Mouse (Mus musculus) limb, embryonic 13.5 days (tissue): ENCODE data around the gene Mapk1. TPM values are rescaled to one million over a fixed set of nuclear protein-coding genes. Genes with fewer than 3 reads are reported as not detected.
"Not testable (repeated sequence)": the region's sequence is repeated elsewhere in the genome, so short reads cannot be mapped to it uniquely, and the experiment has no call there.

Experiments used
- ATAC-seq: fragments of 200-750 bp; cut with Nextera tagmentation; 2 replicates; pipeline ENCODE4 v1.8.0; 2017; ENCODE audit warnings: low read depth, moderate number of reproducible peaks, moderate TSS enrichment; ENCODE audit not compliant: low FRiP score
- H3K27ac ChIP-seq: fragments of 300-500 bp; sonication (generic); 2 replicates; pipeline ENCODE4 v1.5.1; 2015; ENCODE audit warnings: inconsistent platforms, mild to moderate bottlenecking, moderate library complexity
- H3K27me3 ChIP-seq: fragments of 300-500 bp; sonication (generic); 2 replicates; pipeline ENCODE4 v1.6.1; 2015; ENCODE audit warnings: mild to moderate bottlenecking, inconsistent platforms
- H3K36me3 ChIP-seq: fragments of 300-500 bp; sonication (generic); 2 replicates; pipeline ENCODE4 v1.6.1; 2015; ENCODE audit warnings: inconsistent platforms, mild to moderate bottlenecking, moderate library complexity
- H3K4me1 ChIP-seq: fragments of 300-500 bp; sonication (generic); 2 replicates; pipeline ENCODE4 v1.6.1; 2015; ENCODE audit warnings: inconsistent platforms
- H3K4me2 ChIP-seq: fragments of 300-500 bp; sonication (generic); replicated peaks from 2 replicates; pipeline ENCODE4 v1.6.1; 2015; ENCODE audit warnings: inconsistent platforms, mild to moderate bottlenecking, moderate library complexity
- H3K4me3 ChIP-seq: fragments of 300-500 bp; sonication (generic); 2 replicates; pipeline ENCODE4 v1.5.1; 2015; ENCODE audit warnings: moderate library complexity, mild to moderate bottlenecking, inconsistent platforms
- H3K9ac ChIP-seq: fragments of 300-500 bp; sonication (generic); 2 replicates; pipeline ENCODE4 v1.6.1; 2015; ENCODE audit warnings: mild to moderate bottlenecking, inconsistent platforms
- H3K9me3 ChIP-seq: fragments of 300-500 bp; sonication (generic); 2 replicates; pipeline ENCODE4 v1.6.1; 2016; ENCODE audit warnings: inconsistent platforms
- WGBS: fragments of 180-500 bp; shearing (Covaris S2); methylation state at CpG from one replicate; pipeline ENCODE4 v1.1.7; 2015; 5-methylcytosine and 5-hydroxymethylcytosine counted together
- polyA plus RNA-seq: library from polyadenylated mRNA; unstranded; fragments of >200 nt; fragmentation: Nextera tagmentation; extraction: Ambion mirVana; gene quantifications from 2 replicates; pipeline ENCODE4 v1.2.1, GENCODE M21; 2015

Gene Mapk1
- polyA plus RNA-seq, 1 experiment from 2014 or later = 155 TPM

- WGBS = 78% methylated on average over 2 of the region's 2 CpGs
These were observed 4.1 kb downstream of the Mapk1 start for GRCm38 (mm10) chr16:16987248-16987647.

DNA sequence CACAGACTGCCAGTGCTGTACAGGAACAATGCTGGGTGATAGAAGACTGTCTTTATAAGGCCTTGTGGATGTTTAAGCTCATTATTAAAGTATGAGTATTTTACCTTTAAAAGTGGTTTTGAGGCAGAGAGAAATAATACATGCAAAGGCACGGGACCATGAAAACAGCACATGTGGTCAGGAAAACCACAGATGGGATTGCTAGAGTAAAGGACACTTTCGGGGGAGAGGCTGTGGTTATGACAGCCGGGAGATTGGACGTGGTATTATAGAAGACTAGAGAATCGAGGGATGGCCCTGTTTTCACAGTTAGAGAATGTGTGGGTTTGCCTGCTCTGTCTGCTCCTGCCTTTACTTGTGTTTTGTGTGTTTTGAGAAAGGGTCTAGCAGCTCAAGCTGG, 5.7 kb downstream of the Mapk1 start:
- H3K4me3 ChIP-seq = no peak overlapping the region
- no peak for ATAC-seq
- H3K4me1 ChIP-seq = peaks cover 38% of the 10 kb centered on the region
- no peak overlapping the region for H3K4me2 ChIP-seq
- peaks cover 26% of the 10 kb centered on the region for H3K36me3 ChIP-seq
- no peaks in the 10 kb centered on the region for H3K27me3 ChIP-seq
- no peak overlapping the region for H3K9ac ChIP-seq
- 88% methylated on average over 5 of the region's 5 CpGs for WGBS
- no peaks in the 10 kb centered on the region; the same call in 1 of the 2 replicates for H3K9me3 ChIP-seq
- H3K27ac ChIP-seq = no peak overlapping the region

More at GRCm38 (mm10) chr16:16987248-16987647, 4.1 kb downstream of the Mapk1 start:
- no peaks in the 10 kb centered on the region for H3K27me3 ChIP-seq
- H3K4me1 ChIP-seq = peaks cover 33% of the 10 kb centered on the region
- peaks cover 26% of the 10 kb centered on the region for H3K36me3 ChIP-seq
- H3K9me3 ChIP-seq = no peaks in the 10 kb centered on the region; the same call in 1 of the 2 replicates
- no peak overlapping the region for H3K9ac ChIP-seq
- H3K27ac ChIP-seq = no peak overlapping the region
- H3K4me2 ChIP-seq = no peak overlapping the region
- H3K4me3 ChIP-seq = no peak overlapping the region
- no peak for ATAC-seq

GRCm38 (mm10) chr16:16990021-16990420, 6.8 kb downstream of the Mapk1 start:
- no peak overlapping the region for H3K4me3 ChIP-seq
- WGBS = 79% methylated on average over 4 of the region's 4 CpGs
- peaks cover 26% of the 10 kb centered on the region for H3K36me3 ChIP-seq
- no peaks in the 10 kb centered on the region; the same call in 1 of the 2 replicates for H3K9me3 ChIP-seq
- H3K27me3 ChIP-seq = no peaks in the 10 kb centered on the region
- no peak for ATAC-seq
- H3K9ac ChIP-seq = no peak overlapping the region
- no peak overlapping the region for H3K4me2 ChIP-seq
- H3K27ac ChIP-seq = no peak overlapping the region
- H3K4me1 ChIP-seq = peaks cover 36% of the 10 kb centered on the region

DNA sequence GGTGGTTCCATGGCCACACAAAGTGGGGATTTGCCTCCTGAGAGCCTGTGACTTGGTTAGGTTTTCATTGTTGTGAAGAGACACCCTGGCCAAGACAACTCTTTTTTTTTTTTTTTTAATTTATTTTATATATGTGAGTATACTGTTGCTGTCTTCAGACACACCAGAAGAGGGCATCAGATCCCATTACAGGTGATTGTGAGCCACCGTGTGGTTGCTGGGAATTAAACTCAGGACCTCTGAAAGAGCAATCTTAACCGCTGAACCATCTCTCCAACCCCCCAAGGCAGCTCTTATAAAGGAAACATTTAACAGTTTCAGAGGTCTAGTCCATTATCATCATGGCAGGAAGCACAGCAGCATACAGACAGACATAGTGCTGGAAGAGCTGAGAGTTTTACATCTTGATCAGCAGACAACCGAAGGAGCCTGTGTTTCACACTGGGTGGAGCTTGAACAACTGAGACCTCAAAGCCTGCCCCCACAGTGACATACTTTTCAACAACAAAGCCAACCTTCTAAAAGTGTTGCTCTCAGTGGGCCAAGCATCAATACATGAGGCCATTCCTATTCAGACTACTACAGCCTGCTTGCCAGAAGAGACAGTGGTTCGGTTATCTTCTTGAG, 11.4 kb downstream of the Mapk1 start:
- no peak overlapping the region for H3K9ac ChIP-seq
- WGBS = 88% methylated on average over 4 of the region's 4 CpGs
- H3K27ac ChIP-seq = no peak overlapping the region
- no peak overlapping the region for H3K4me2 ChIP-seq
- no peak for ATAC-seq
- H3K4me1 ChIP-seq = peaks cover 21% of the 10 kb centered on the region
- H3K36me3 ChIP-seq = no peaks in the 10 kb centered on the region
- H3K27me3 ChIP-seq = no peaks in the 10 kb centered on the region
- H3K4me3 ChIP-seq = no peak overlapping the region
- H3K9me3 ChIP-seq = no peaks in the 10 kb centered on the region

DNA sequence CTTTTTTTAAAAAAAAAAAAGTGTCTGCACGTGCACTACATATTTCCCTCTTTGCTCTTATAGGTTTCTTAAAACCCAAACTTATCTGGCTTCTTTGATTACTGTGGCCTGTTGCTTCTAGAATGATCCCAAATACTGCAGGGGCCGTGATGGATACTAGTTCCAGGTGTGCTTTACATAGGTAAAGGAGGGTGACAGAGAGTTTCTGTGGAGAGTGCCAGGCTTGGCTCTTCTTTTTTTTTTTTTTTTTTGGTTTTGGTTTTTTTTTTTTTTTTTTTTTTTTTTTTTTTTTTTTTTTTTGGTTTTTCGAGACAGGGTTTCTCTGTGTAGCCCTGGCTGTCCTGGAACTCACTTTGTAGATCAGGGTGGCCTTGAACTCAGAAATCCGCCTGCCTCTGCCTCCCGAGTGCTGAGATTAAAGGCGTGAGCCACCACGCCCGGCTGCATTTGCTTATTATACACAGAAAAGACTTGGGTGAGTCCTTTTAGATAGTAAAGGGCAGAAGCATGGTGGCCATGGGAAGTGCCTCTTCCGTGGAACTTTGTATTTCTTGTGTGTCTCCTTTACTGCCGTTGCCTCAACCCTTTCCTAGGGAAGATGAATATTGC, 13.0 kb downstream of the Mapk1 start:
- H3K27ac ChIP-seq, H3K4me2 ChIP-seq, H3K4me3 ChIP-seq, H3K36me3 ChIP-seq, H3K27me3 ChIP-seq, H3K9ac ChIP-seq, ATAC-seq, H3K9me3 ChIP-seq: not testable (repeated sequence)
- 92% methylated on average over 10 of the region's 10 CpGs for WGBS
- peaks cover 18% of the 10 kb centered on the region for H3K4me1 ChIP-seq

DNA sequence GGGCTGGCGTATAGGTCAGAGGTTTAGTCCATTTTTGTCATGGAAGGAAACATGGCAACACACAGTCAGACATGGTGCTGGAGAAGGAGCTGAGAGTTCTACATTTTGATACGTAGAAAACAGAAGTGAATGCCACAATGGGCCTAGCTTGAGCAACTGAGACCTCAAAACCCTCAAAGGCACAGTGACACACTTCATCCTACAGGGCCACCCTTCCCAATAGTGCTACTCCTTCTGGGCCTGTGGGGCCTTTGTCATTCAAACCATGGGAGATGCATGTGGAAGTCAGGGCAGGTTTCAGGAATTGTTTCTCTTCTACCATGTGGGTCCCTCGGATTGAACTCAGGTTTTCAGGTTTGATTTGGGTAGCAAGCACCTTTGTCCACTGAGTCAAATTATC, 17.9 kb downstream of the Mapk1 start:
- 88% methylated on average over 3 of the region's 3 CpGs for WGBS
- Histone ChIP-seq H3K9me3 (no peaks in the 10 kb centered on the region), H3K4me2 (no peak overlapping the region), H3K27ac (no peak overlapping the region), H3K27me3 (no peaks in the 10 kb centered on the region), H3K4me1 (peaks cover 11% of the 10 kb centered on the region; the same call in 1 of the 2 replicates), H3K4me3 (no peak overlapping the region), H3K36me3 (no peaks in the 10 kb centered on the region; the same call in 1 of the 2 replicates), H3K9ac (no peak overlapping the region)
- ATAC-seq = no peak

- 0 out of 2 replicates have a peak, but pooled peaks cover 8% of the 10 kb centered on the region for H3K36me3 ChIP-seq
- H3K4me2 ChIP-seq = no peak overlapping the region
- H3K4me3 ChIP-seq = no peak overlapping the region
- ATAC-seq = no peak
- no peaks in the 10 kb centered on the region for H3K27me3 ChIP-seq
- no peak overlapping the region for H3K9ac ChIP-seq
- peaks cover 4% of the 10 kb centered on the region; the same call in 1 of the 2 replicates for H3K4me1 ChIP-seq
- no peak overlapping the region for H3K27ac ChIP-seq
- no peaks in the 10 kb centered on the region for H3K9me3 ChIP-seq
- 92% methylated on average over 1 of the region's 1 CpGs for WGBS
These were observed 23.9 kb downstream of the Mapk1 start for GRCm38 (mm10) chr16:17007070-17007469.

- no peak for ATAC-seq
- Histone ChIP-seq H3K4me1 (peaks cover 16% of the 10 kb centered on the region), H3K27ac (no peak overlapping the region), H3K36me3 (0 out of 2 replicates have a peak, but pooled peaks cover 8% of the 10 kb centered on the region), H3K27me3 (no peaks in the 10 kb centered on the region), H3K4me2 (no peak overlapping the region), H3K9ac (no peak overlapping the region), H3K4me3 (no peak overlapping the region), H3K9me3 (no peaks in the 10 kb centered on the region)
- 94% methylated on average over 7 of the region's 7 CpGs for WGBS
These were observed 26.9 kb downstream of the Mapk1 start for GRCm38 (mm10) chr16:17010036-17010435.

GRCm38 (mm10) chr16:17012583-17012982, 29.4 kb downstream of the Mapk1 start:
- H3K9me3 ChIP-seq = no peaks in the 10 kb centered on the region
- no peak overlapping the region for H3K9ac ChIP-seq
- H3K36me3 ChIP-seq = peaks cover 22% of the 10 kb centered on the region; the same call in 1 of the 2 replicates
- H3K4me3 ChIP-seq = no peak overlapping the region
- no peak for ATAC-seq
- no peak overlapping the region for H3K4me2 ChIP-seq
- no peaks in the 10 kb centered on the region for H3K27me3 ChIP-seq
- WGBS = 88% methylated on average over 1 of the region's 1 CpGs
- no peak overlapping the region for H3K27ac ChIP-seq
- peaks cover 16% of the 10 kb centered on the region for H3K4me1 ChIP-seq

- Histone ChIP-seq H3K36me3 (peaks cover 36% of the 10 kb centered on the region), H3K9me3 (no peaks in the 10 kb centered on the region), H3K4me1 (peaks cover 16% of the 10 kb centered on the region), H3K27ac (no peak overlapping the region), H3K4me2 (no peak overlapping the region), H3K4me3 (no peak overlapping the region), H3K9ac (no peak overlapping the region), H3K27me3 (no peaks in the 10 kb centered on the region)
- WGBS = 65% methylated on average over 4 of the region's 4 CpGs
- no peak for ATAC-seq
These were observed 32.1 kb downstream of the Mapk1 start for GRCm38 (mm10) chr16:17015111-17015852.

DNA sequence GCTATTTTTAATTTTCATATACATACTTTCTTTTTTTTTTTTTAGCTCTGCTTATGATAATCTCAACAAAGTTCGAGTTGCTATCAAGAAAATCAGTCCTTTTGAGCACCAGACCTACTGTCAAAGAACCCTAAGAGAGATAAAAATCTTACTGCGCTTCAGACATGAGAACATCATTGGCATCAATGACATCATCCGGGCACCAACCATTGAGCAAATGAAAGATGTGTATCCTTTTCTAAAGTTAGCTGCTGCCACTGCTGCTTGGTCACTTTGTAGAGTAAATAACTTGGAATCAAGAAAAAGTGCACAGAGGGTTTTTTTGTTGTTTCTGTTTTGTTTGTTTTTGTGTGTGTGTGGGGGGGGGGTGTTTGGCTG, 32.7 kb downstream of the Mapk1 start:
- Histone ChIP-seq H3K27ac (no peak overlapping the region), H3K4me2 (no peak overlapping the region), H3K27me3 (no peaks in the 10 kb centered on the region), H3K9ac (no peak overlapping the region), H3K9me3 (no peaks in the 10 kb centered on the region), H3K4me3 (no peak overlapping the region), H3K36me3 (peaks cover 41% of the 10 kb centered on the region), H3K4me1 (peaks cover 16% of the 10 kb centered on the region)
- ATAC-seq = no peak
- WGBS = 92% methylated on average over 3 of the region's 3 CpGs

DNA sequence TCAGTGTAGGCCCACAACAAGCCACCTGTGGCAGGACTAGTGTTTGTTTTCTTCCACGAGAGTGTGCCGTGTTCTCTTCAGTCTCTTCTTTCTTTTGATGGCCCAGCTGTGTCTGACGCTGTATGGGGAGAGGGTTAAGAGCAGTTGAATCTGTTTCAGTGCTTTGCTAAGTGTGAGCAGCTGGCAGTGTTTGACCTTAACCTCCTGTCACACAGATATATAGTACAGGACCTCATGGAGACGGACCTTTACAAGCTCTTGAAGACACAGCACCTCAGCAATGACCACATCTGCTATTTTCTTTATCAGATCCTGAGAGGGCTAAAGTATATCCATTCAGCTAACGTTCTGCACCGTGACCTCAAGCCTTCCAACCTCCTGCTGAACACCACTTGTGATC, 34.9 kb downstream of the Mapk1 start:
- Histone ChIP-seq H3K36me3 (peaks cover 58% of the 10 kb centered on the region), H3K27ac (no peak overlapping the region), H3K9me3 (no peaks in the 10 kb centered on the region), H3K27me3 (no peaks in the 10 kb centered on the region), H3K4me1 (peaks cover 12% of the 10 kb centered on the region), H3K4me3 (no peak overlapping the region), H3K4me2 (no peak overlapping the region), H3K9ac (no peak overlapping the region)
- WGBS = 49% methylated on average over 6 of the region's 6 CpGs
- ATAC-seq = no peak
